Mouse (Mus musculus) ZHBTc4 (cell line): Measurements from ENCODE around the gene Carnmt1.

Experiments
- DNase-seq: peaks from one replicate; pipeline ENCODE4 v3.0.0-alpha.2; 2011; ENCODE audit warnings: low read depth, low spot score

Gene Carnmt1

GRCm38 (mm10) chr19:18670608-18671007, at the start of gene Carnmt1:
Gene Carnmt1, plus strand, starts transcription at chr19:18670764.
- peak; percentile 99 for DNase-seq

DNA sequence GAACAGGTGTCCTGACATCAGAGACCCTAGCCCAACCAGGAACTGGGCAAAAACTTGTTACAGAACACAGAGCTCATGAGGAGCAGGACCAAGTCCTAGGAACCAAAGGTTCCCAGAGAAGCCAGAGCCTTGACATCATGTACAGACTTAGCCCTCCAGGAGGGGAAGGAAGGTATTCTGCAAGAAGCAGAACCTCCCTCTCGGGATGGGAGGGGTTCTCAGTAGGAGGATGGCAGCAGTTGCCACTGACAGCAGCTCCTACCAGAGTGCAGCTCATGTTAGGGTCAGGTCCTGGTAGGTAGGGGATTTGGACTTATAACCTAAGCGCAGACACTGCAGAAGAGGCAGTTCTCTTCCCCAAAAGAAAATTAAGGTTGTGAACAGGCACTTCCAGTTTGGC, 46.7 kb upstream of the Carnmt1 start:
- no peak for DNase-seq

GRCm38 (mm10) chr19:18629589-18629988, 41.0 kb upstream of the Carnmt1 start:
- no peak for DNase-seq

DNA sequence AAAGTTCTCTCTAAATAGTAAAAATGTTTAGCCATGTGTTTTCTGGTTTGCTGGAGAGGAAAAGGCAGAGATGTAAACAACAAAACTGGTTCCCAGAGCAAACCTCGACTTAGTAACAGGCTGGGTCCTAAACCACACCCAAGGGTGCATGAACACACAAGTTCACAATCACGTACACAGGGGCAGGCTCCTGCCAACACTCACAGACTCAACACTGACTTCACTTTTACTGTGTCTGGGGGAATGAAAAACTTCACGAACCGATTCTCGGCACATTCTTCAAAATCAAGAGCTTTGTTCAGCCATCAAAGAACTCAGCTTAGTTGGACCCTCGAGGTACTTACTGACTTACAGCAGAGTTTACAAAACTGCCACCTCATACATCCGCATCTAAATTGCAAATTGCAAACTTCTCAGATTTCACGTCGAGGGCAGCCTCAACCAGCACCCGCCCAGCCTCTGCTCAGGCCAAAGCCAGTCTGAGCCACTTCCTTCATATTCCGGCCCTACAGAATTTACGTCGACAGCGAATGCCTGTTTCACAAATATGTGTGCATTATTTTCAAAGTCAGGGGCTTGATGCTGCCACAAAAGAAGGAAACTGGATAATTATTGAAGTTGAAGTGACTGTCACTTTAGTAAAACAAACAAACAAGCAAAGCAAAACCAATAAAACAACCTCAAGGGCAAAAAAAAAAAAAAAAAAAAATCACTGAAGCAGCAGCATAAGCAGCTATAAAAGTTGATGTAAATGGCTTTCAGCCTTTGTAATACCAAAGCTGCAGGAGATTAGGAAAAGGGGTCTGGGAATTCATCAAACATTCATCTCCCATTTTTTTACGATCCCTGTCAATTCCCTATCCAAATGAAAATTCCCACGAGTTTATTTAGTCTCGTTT, 40.1 kb upstream of the Carnmt1 start:
- DNase-seq, result peak; percentile 79

GRCm38 (mm10) chr19:18631161-18631643, 39.4 kb upstream of the Carnmt1 start:
- peak; percentile 72 for DNase-seq

DNA sequence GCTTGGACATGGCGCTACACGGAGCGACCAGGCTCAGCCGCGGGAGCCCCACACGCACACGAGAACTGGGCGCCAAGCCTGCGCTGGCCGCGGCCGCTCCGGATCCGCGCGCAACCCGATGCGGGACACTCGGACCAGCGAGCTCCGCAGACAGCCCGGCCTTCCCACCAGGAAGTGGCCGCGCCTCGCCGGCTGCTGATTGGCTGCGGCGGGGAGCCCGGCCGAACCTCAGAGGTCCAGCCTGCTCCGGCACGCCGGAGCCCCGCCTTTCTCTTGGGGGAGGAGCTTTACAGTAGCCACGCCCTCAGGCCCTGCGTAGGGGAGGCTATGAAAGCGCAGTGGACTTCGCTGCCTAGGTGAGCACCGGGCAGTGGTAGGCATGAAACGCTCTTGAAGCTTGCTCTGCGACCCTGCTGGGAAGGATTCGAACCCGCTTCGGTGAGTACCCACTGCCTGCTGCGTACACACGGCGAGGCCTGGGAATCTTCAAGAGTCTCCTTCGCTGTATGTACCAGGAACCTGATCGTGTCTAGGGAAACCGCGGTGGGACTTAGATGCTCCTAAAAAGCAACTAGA, 38.8 kb upstream of the Carnmt1 start, which contains the start of the genes Ostf1 and Nmrk1:
Ostf1 (minus strand) TSS at position 180 of the 576 bp plus-strand sequence.
Nmrk1 (plus strand) TSS at position 307 of the 576 bp plus-strand sequence.
- DNase-seq, result peak; percentile 97

- DNase-seq, result no peak
Measured at GRCm38 (mm10) chr19:18632231-18633185, 38.1 kb upstream of the Carnmt1 start.

DNA sequence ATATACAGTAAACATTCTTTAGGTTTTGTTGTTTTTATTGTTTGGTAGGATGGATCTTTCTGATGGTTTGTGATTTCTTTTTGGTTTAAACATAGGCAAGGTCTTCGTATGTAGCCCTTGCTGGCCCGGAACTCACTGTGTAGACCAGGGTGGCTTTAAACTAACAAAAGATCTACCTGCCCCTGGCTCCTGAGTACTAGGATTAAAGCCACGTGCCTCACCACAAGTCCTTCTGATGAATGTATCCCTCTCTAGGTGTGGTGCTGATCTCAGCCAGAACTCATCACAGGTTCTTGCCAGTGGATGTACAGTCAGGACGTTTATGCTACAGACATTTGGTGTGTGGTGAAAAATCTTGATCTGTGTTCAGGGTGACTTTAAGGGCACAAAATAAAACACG, 32.6 kb upstream of the Carnmt1 start:
- no peak for DNase-seq

- no peak for DNase-seq
Measured at GRCm38 (mm10) chr19:18638949-18639348, 31.6 kb upstream of the Carnmt1 start.

- DNase-seq, result peak; percentile 33
Measured at GRCm38 (mm10) chr19:18639552-18639951, 31.0 kb upstream of the Carnmt1 start.

DNA sequence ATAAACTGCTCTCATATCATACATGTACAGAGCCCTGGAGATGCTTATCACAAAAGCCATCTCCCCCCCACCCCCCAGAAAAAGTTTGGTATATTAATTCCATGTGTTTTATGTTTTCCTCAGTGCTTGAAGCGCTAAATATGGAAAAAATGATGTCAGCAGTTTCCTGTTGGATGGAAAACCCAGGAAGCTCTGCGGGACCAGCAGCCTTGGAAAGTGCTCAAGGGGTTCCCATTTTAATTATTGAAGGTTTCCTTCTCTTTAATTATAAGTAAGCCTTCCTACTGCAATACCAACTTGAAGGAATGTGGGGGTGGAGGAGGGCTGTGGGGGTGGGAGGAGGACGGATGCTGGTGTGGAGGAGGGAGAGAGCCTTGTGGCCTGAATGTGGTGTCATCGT, 29.6 kb upstream of the Carnmt1 start:
- no peak for DNase-seq

GRCm38 (mm10) chr19:18643411-18643810, 27.2 kb upstream of the Carnmt1 start:
- no peak for DNase-seq

DNA sequence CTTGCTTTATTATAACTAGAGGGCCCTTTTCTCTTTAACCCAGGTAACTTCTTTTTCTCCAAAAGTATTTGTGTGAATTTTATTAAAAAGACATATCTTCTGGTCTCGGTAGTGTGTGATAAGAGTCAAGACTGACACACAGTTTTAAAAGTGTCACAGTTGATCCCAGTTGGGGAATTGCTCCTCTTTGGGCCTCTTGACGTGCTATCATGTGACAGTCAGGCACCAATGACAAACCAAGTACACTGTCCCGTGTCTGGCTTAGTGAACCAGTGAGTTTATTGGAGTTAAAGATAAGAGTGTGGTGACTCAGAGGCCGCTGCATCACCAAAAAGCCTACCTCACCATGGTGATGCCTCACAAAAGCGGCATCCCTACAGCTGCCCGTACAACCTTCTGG, 26.5 kb upstream of the Carnmt1 start:
- DNase-seq, result no peak

DNA sequence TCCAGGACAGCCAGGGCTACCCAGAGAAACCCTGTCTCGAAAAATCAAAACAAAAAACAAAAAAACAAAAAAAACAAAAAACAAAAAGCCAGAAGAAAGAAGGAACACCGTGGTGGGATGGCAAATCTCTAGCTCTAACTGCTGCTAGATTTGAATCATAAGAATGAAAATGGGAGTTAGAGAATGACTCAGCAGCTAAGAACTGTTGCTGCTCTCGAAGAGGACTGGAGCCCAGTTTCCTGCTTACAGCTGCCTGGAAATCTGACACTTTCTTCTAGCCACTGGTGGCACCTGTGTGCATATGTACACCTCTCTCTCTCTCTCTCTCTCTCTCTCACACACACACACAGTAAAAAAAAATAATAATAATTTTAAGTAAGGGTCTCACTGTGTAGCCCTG, 24.2 kb upstream of the Carnmt1 start:
- DNase-seq, result no peak

DNA sequence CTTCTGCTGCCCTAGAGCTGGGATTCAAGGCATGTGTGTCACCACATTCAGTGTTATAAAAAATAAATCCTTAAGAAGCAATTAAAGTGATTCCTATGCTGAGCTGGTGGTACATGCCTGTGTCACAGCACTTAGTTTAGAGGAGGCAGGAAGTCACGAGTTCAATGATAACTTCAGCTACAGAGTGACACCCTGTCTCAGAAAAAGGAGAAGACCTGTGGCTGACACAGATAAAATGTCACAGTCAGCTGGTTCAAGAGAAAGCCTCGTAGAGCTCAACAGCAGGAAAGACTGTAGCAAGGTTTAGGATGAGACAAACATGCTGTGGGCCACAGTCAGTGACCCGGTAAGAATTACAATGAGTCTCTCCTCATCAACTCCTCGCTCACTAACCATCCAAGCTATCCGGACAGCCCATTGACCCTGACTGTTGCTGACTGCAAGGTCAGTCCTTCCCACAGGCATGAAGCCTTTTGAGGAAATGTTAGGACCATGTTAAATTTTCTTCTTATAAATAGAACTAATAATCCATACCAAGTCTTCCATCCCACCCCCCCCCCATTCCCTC, 23.6 kb upstream of the Carnmt1 start:
- DNase-seq, result no peak

DNA sequence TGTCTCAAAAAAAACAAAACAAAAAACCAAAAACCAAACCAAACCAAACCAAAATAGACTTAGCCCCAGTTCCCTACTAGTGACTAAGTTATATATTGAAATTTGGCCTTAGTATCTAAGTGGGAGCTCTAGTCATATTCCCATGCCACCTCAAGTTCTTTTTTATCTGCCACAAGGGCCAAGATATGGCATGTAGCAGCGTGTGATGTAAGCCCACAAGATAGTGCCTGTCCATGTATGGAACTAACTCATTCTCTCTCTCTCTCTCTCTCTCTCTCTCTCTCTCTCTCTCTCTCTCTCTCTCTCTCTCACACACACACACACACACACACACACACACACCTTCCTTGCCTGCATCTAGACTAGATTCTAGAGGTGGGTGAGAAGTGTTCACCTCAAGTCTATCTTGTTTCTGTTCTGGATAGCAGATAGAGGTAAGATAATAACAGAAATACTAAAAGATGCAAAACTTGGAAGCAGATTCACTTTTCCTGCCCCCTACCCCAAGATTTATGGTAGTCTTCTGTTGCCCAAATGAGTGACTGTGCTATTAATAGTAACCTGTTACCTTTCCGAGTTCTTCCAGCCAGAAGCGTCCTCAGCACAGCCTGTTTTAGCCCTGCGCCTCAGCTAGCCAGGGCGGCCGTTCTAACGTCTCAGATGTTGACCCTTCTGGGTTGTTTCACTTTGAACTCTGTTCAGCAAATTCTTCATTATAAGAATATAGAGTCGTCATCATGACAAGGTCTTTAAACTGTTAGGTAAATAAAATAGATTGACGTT, 22.6 kb upstream of the Carnmt1 start:
- DNase-seq, result no peak

DNA sequence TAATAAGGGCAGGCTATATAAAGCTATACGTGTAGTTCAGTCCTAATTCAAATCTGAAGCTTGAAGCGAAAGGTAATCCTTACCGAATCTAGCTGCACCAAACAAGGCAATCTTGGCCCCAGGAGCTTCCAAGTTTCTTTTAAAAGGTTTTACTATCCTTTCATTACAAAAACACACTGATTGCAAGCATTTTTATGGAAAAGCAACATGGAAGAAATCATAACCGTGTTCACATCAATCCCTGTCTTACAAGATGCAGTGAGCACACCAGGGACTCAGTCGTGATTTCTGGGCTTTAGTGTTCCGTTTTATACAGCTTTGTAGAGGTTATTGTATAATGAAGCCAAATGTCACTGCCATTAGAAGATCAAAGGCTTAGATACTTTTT, 22.0 kb upstream of the Carnmt1 start:
- no peak for DNase-seq

GRCm38 (mm10) chr19:18649955-18650354, 20.6 kb upstream of the Carnmt1 start:
- no peak for DNase-seq

DNA sequence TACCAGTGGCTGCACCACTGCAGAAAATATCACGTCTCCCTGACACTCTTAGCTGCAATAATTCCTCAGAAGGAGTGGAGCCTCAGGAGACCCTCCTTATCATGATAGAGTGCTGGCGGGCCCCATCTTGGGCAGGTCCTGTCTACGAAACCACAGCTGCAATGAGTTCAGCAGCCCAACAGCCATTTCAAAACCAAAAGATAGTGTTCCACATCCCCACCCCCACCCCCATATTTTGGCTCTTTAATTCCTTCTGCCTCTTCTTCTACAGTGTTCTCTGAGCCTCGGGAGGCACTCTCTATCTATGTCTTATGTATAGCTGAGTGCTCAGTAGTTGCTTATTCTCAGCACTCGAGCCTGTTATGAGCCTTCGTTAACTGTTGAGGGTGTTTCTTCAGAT, 20.1 kb upstream of the Carnmt1 start:
- no peak for DNase-seq

DNA sequence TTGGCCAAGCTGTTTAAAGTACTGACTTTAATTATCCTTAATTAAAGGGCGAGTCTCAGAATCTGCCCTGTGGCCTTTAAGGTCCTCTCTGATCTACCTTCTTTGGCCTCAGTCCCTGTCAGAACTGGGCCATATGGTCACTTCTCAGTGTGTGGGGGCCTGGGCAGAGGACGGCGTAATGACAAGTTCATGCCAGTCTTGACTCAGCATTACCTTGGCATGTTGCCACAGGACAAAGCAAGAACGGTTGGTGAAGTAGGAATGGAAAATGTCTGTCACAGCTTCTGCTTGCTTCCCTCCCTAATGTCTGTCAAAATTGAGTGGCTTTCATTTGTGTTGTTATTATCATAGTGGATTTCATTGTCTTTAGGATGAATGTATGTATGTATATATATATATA, 18.0 kb upstream of the Carnmt1 start:
- DNase-seq, result no peak

- DNase-seq, result no peak
Measured at GRCm38 (mm10) chr19:18653058-18653457, 17.5 kb upstream of the Carnmt1 start.
